Mouse (Mus musculus): Measurements from ENCODE around the gene Efcab2.

DNA sequence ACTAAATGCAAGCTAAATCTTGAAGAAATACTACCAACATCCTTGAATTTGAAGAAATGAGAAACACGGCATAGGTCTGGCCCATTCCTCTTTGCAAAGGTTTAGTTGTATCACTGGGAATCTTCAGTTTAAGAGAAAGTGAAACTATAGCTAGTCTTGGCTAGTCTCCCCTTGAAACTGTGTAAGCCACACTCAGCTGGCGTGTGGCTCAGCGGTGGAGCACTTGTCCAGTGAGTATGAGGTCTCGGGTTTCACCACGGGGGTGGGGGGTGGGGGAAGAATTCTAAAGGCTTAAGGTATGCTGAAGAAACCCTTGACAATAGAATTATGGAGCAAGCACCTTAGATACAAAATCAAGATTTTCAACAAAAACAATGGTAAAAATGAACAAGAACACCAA, 117.3 kb downstream of the Efcab2 start:
- no peak for TF ChIP-seq POLR2A (IDR thresholded peaks at IDR 0.05; ENCODE audit: low read depth, low read length)
- TF ChIP-seq CTCF (IDR thresholded peaks at IDR 0.05; ENCODE audit: borderline replicate concordance, insufficient read depth, low read length) = no peak
